Mouse (Mus musculus) embryonic fibroblast, embryonic 13.5 days (primary cell): ENCODE measurements at regions not wholly inside any gene's neighbourhood (a gene's known extent, or its start where the extent isn't known, plus 50 kb on each side); places are given as distances from the start of the nearest gene placed in this dataset.

ENCODE experiments used
- CTCF ChIP-seq: IDR thresholded peaks from 2 replicates; pipeline ENCODE4 v1.5.1; 2011; ENCODE audit warnings: mild to moderate bottlenecking, control low read depth, low read length, moderate library complexity, borderline replicate concordance; ENCODE audit not compliant: insufficient read depth
- POLR2A ChIP-seq: IDR thresholded peaks from 2 replicates; pipeline ENCODE4 v1.6.1; 2011; ENCODE audit warnings: low read depth, mild to moderate bottlenecking, control low read depth, low read length, moderate library complexity

GRCm38 (mm10) chr12:25861100-25861499 lies 554.0 kb downstream of the Rnf144a start:
- TF ChIP-seq CTCF (no peak), POLR2A (no peak)
